Mouse (Mus musculus) c-Kit-positive CD71-positive TER-119-positive erythroid progenitor cells, embryonic 14.5 days (primary cell): Measurements from ENCODE around the gene Uqcc1.

Source experiments
- DNase-seq: peaks from one replicate; pipeline ENCODE4 v3.0.0-alpha.2; 2013; ENCODE audit warnings: low spot score

The Uqcc1 gene

GRCm38 (mm10) chr2:155929531-155930442, at the start of gene Uqcc1:
Gene Uqcc1 (minus strand): TSS chr2:155930310.
- DNase-seq: peak; percentile 95

- DNase-seq: no peak
Observed at GRCm38 (mm10) chr2:155979328-155979991, 49.4 kb upstream of the Uqcc1 start.

GRCm38 (mm10) chr2:155974087-155974731, 44.1 kb upstream of the Uqcc1 start:
- DNase-seq: no peak

- DNase-seq: no peak
Observed at GRCm38 (mm10) chr2:155973348-155973747, 43.2 kb upstream of the Uqcc1 start.

- no peak for DNase-seq
Observed at GRCm38 (mm10) chr2:155962991-155963390, 32.9 kb upstream of the Uqcc1 start.

- DNase-seq: no peak
Observed at GRCm38 (mm10) chr2:155961862-155962261, 31.8 kb upstream of the Uqcc1 start.

- no peak for DNase-seq
Observed at GRCm38 (mm10) chr2:155959981-155960380, 29.9 kb upstream of the Uqcc1 start.

- peak; percentile 92 for DNase-seq
Observed at GRCm38 (mm10) chr2:155956134-155957059, 26.3 kb upstream of the Uqcc1 start, which contains the start of gene Cep250. Gene Cep250 (plus strand): TSS chr2:155956458.

- peak; percentile 48 for DNase-seq
Observed at GRCm38 (mm10) chr2:155952006-155952405, 21.9 kb upstream of the Uqcc1 start.

GRCm38 (mm10) chr2:155949362-155949761, 19.3 kb upstream of the Uqcc1 start:
- no peak for DNase-seq

GRCm38 (mm10) chr2:155947390-155948002, 17.4 kb upstream of the Uqcc1 start:
- peak; percentile 71 for DNase-seq

- no peak for DNase-seq
Observed at GRCm38 (mm10) chr2:155946499-155946898, 16.4 kb upstream of the Uqcc1 start.

GRCm38 (mm10) chr2:155946069-155946468, 16.0 kb upstream of the Uqcc1 start:
- peak; percentile 78 for DNase-seq

GRCm38 (mm10) chr2:155945580-155945979, 15.5 kb upstream of the Uqcc1 start:
- no peak for DNase-seq

GRCm38 (mm10) chr2:155945124-155945523, 15.0 kb upstream of the Uqcc1 start, which contains the start of gene Gdf5:
Gene Gdf5 (minus strand): TSS chr2:155945367.
- no peak for DNase-seq

- no peak for DNase-seq
Observed at GRCm38 (mm10) chr2:155944685-155945084, 14.6 kb upstream of the Uqcc1 start.

GRCm38 (mm10) chr2:155943463-155943862, 13.4 kb upstream of the Uqcc1 start:
- DNase-seq: no peak

GRCm38 (mm10) chr2:155941697-155942442, 11.8 kb upstream of the Uqcc1 start:
- DNase-seq: no peak

- no peak for DNase-seq
Observed at GRCm38 (mm10) chr2:155940681-155941080, 10.6 kb upstream of the Uqcc1 start, which contains the start of gene Gm15557. Gene Gm15557 (plus strand): TSS chr2:155940728.

GRCm38 (mm10) chr2:155939897-155940529, 9.9 kb upstream of the Uqcc1 start:
- DNase-seq: no peak
